Mouse (Mus musculus) G1E (cell line): ENCODE results near the gene Dock4.

Source experiments
- CTCF ChIP-seq: IDR thresholded peaks from 2 replicates; pipeline ENCODE4 v1.5.1; 2012; ENCODE audit warnings: low read depth, low read length, inconsistent platforms, mixed read lengths
- GATA1 ChIP-seq: IDR thresholded peaks from 2 replicates; pipeline ENCODE4 v1.6.1; 2012; ENCODE audit warnings: borderline replicate concordance, low read length, inconsistent platforms, mixed read lengths
- GATA2 ChIP-seq: IDR thresholded peaks from 2 replicates; pipeline ENCODE4 v1.6.1; 2012; ENCODE audit warnings: low read depth, low read length, inconsistent platforms, borderline replicate concordance
- TAL1 ChIP-seq: conservative IDR thresholded peaks from 2 replicates; pipeline ENCODE4 v1.6.1; 2012; ENCODE audit warnings: low read depth, low read length, inconsistent platforms, mixed read lengths

- no peak for TF ChIP-seq CTCF
- TF ChIP-seq GATA1: no peak
- no peak for TF ChIP-seq TAL1
- TF ChIP-seq GATA2: no peak
Observed at GRCm38 (mm10) chr12:40599952-40600351, 154.2 kb downstream of the Dock4 start.
